Mouse (Mus musculus): ENCODE results near the gene Scrt2. TPM values are rescaled to one million over a fixed set of nuclear protein-coding genes. Genes with fewer than 3 reads are reported as not detected.

Gene Scrt2
- polyA plus RNA-seq, 1 experiment from 2014 or later: not detected

- peaks cover 11% of the 10 kb centered on the region for H3K27me3 ChIP-seq (replicated peaks; ENCODE audit: control insufficient read depth, insufficient read depth, low read length)
- H3K27ac ChIP-seq (ENCODE audit: low read depth, low read length): no peak overlapping the region
- peaks cover 14% of the 10 kb centered on the region for H3K4me1 ChIP-seq (replicated peaks; ENCODE audit: control insufficient read depth, insufficient read depth, low read length)
- ATAC-seq (replicated peaks; ENCODE audit: low FRiP score) (no peak), DNase-seq (ENCODE audit: low spot score) (no peak)
- whole genome bisulfite sequencing: 21% methylated on average over 36 of the region's 36 CpGs
- H3K4me2 ChIP-seq: peak overlapping the region; percentile 55
- H3K9ac ChIP-seq (ENCODE audit: low read depth, low read length): 0 out of 2 replicates have a peak overlapping the region, but pooled peaks have one; percentile 27
- H3K4me3 ChIP-seq (ENCODE audit: low read depth, low read length): no peak overlapping the region; the same call in 1 of the 2 replicates
- H3K9me3 ChIP-seq (ENCODE audit: control insufficient read depth, low read length): no peaks in the 10 kb centered on the region
- no peaks in the 10 kb centered on the region for H3K36me3 ChIP-seq (ENCODE audit: control insufficient read depth, insufficient read depth, low read length)
Measured at GRCm38 (mm10) chr2:152114057-152114975, 33.0 kb downstream of the Scrt2 start.

- peaks cover 19% of the 10 kb centered on the region for H3K4me1 ChIP-seq (replicated peaks; ENCODE audit: control insufficient read depth, insufficient read depth, low read length)
- H3K9me3 ChIP-seq (ENCODE audit: control insufficient read depth, low read length): no peaks in the 10 kb centered on the region
- H3K27ac ChIP-seq (ENCODE audit: low read depth, low read length): no peak overlapping the region
- DNase-seq (ENCODE audit: low spot score) (no peak), ATAC-seq (replicated peaks; ENCODE audit: low FRiP score) (peak; percentile 31)
- H3K4me2 ChIP-seq: no peak overlapping the region
- no peaks in the 10 kb centered on the region for H3K36me3 ChIP-seq (ENCODE audit: control insufficient read depth, insufficient read depth, low read length)
- H3K9ac ChIP-seq (ENCODE audit: low read depth, low read length): no peak overlapping the region
- no peak overlapping the region for H3K4me3 ChIP-seq (ENCODE audit: low read depth, low read length)
- H3K27me3 ChIP-seq (replicated peaks; ENCODE audit: control insufficient read depth, insufficient read depth, low read length): peaks cover 14% of the 10 kb centered on the region
- WGBS: 69% methylated on average over 7 of the region's 7 CpGs
Measured at GRCm38 (mm10) chr2:152117694-152118093, 36.4 kb downstream of the Scrt2 start.

- H3K36me3 ChIP-seq (ENCODE audit: control insufficient read depth, insufficient read depth, low read length): no peaks in the 10 kb centered on the region
- WGBS: 60% methylated on average over 6 of the region's 6 CpGs
- peaks cover 29% of the 10 kb centered on the region for H3K4me1 ChIP-seq (replicated peaks; ENCODE audit: control insufficient read depth, insufficient read depth, low read length)
- peaks cover 10% of the 10 kb centered on the region for H3K27me3 ChIP-seq (replicated peaks; ENCODE audit: control insufficient read depth, insufficient read depth, low read length)
- H3K4me2 ChIP-seq: no peak overlapping the region
- no peaks in the 10 kb centered on the region for H3K9me3 ChIP-seq (ENCODE audit: control insufficient read depth, low read length)
- no peak for ATAC-seq (replicated peaks; ENCODE audit: low FRiP score)
- H3K4me3 ChIP-seq (ENCODE audit: low read depth, low read length): no peak overlapping the region
- H3K9ac ChIP-seq (ENCODE audit: low read depth, low read length): no peak overlapping the region
- H3K27ac ChIP-seq (ENCODE audit: low read depth, low read length): no peak overlapping the region
- no peak for DNase-seq (ENCODE audit: low spot score)
Measured at GRCm38 (mm10) chr2:152119228-152119865, 38.0 kb downstream of the Scrt2 start.

GRCm38 (mm10) chr2:152122896-152123295 is 41.6 kb downstream of the Scrt2 start:
- 0 out of 2 replicates have a peak, but pooled peaks cover 3% of the 10 kb centered on the region for H3K27me3 ChIP-seq (replicated peaks; ENCODE audit: control insufficient read depth, insufficient read depth, low read length)
- ATAC-seq (replicated peaks; ENCODE audit: low FRiP score) (peak; percentile 97), DNase-seq (ENCODE audit: low spot score) (peak; percentile 52)
- no peaks in the 10 kb centered on the region for H3K36me3 ChIP-seq (ENCODE audit: control insufficient read depth, insufficient read depth, low read length)
- no peaks in the 10 kb centered on the region for H3K9me3 ChIP-seq (ENCODE audit: control insufficient read depth, low read length)
- H3K4me3 ChIP-seq (ENCODE audit: low read depth, low read length): no peak overlapping the region
- H3K9ac ChIP-seq (ENCODE audit: low read depth, low read length): no peak overlapping the region
- WGBS: 29% methylated on average over 9 of the region's 9 CpGs
- peaks cover 17% of the 10 kb centered on the region; the same call in 1 of the 2 replicates for H3K4me1 ChIP-seq (replicated peaks; ENCODE audit: control insufficient read depth, insufficient read depth, low read length)
- H3K27ac ChIP-seq (ENCODE audit: low read depth, low read length): no peak overlapping the region; the same call in 1 of the 2 replicates
- H3K4me2 ChIP-seq: peak overlapping the region; percentile 28

GRCm38 (mm10) chr2:152128597-152128996 is 47.3 kb downstream of the Scrt2 start:
- Histone ChIP-seq H3K27me3 (replicated peaks; ENCODE audit: control insufficient read depth, insufficient read depth, low read length) (no peaks in the 10 kb centered on the region), H3K4me3 (ENCODE audit: low read depth, low read length) (no peak overlapping the region), H3K9ac (ENCODE audit: low read depth, low read length) (no peak overlapping the region), H3K9me3 (ENCODE audit: control insufficient read depth, low read length) (no peaks in the 10 kb centered on the region), H3K4me2 (no peak overlapping the region), H3K4me1 (replicated peaks; ENCODE audit: control insufficient read depth, insufficient read depth, low read length) (peaks cover 6% of the 10 kb centered on the region; the same call in 1 of the 2 replicates), H3K27ac (ENCODE audit: low read depth, low read length) (no peak overlapping the region), H3K36me3 (ENCODE audit: control insufficient read depth, insufficient read depth, low read length) (no peaks in the 10 kb centered on the region)
- ATAC-seq (replicated peaks; ENCODE audit: low FRiP score) (no peak), DNase-seq (ENCODE audit: low spot score) (no peak)
- WGBS: 60% methylated on average over 2 of the region's 2 CpGs

- H3K4me3 ChIP-seq (ENCODE audit: low read depth, low read length): no peak overlapping the region
- WGBS: 67% methylated on average over 3 of the region's 3 CpGs
- ATAC-seq (replicated peaks; ENCODE audit: low FRiP score): no peak
Measured at GRCm38 (mm10) chr2:152129778-152130177, 48.4 kb downstream of the Scrt2 start.

GRCm38 (mm10) chr2:152132016-152132415 is 50.7 kb downstream of the Scrt2 start:
- no peak overlapping the region for H3K4me2 ChIP-seq

More at GRCm38 (mm10) chr2:152129778-152130177, 48.4 kb downstream of the Scrt2 start:
- Histone ChIP-seq H3K4me2 (no peak overlapping the region), H3K27ac (ENCODE audit: low read depth, low read length) (no peak overlapping the region), H3K4me1 (replicated peaks; ENCODE audit: control insufficient read depth, insufficient read depth, low read length) (no peaks in the 10 kb centered on the region), H3K9me3 (ENCODE audit: control insufficient read depth, low read length) (no peaks in the 10 kb centered on the region), H3K27me3 (replicated peaks; ENCODE audit: control insufficient read depth, insufficient read depth, low read length) (no peaks in the 10 kb centered on the region), H3K36me3 (ENCODE audit: control insufficient read depth, insufficient read depth, low read length) (no peaks in the 10 kb centered on the region), H3K9ac (ENCODE audit: low read depth, low read length) (no peak overlapping the region)
- DNase-seq (ENCODE audit: low spot score): no peak

GRCm38 (mm10) chr2:152132691-152133090 is 51.4 kb downstream of the Scrt2 start:
- Histone ChIP-seq H3K4me3 (ENCODE audit: low read depth, low read length) (no peak overlapping the region), H3K27me3 (replicated peaks; ENCODE audit: control insufficient read depth, insufficient read depth, low read length) (no peaks in the 10 kb centered on the region; the same call in 1 of the 2 replicates), H3K27ac (ENCODE audit: low read depth, low read length) (no peak overlapping the region), H3K9ac (ENCODE audit: low read depth, low read length) (no peak overlapping the region), H3K9me3 (ENCODE audit: control insufficient read depth, low read length) (no peaks in the 10 kb centered on the region), H3K36me3 (ENCODE audit: control insufficient read depth, insufficient read depth, low read length) (no peaks in the 10 kb centered on the region), H3K4me1 (replicated peaks; ENCODE audit: control insufficient read depth, insufficient read depth, low read length) (no peaks in the 10 kb centered on the region), H3K4me2 (no peak overlapping the region)
- no peak for ATAC-seq (replicated peaks; ENCODE audit: low FRiP score)
- 65% methylated on average over 8 of the region's 8 CpGs for WGBS
- DNase-seq (ENCODE audit: low spot score): no peak

More at GRCm38 (mm10) chr2:152132016-152132415, 50.7 kb downstream of the Scrt2 start:
- no peak for DNase-seq (ENCODE audit: low spot score)
- Histone ChIP-seq H3K27me3 (replicated peaks; ENCODE audit: control insufficient read depth, insufficient read depth, low read length) (no peaks in the 10 kb centered on the region), H3K9me3 (ENCODE audit: control insufficient read depth, low read length) (no peaks in the 10 kb centered on the region), H3K27ac (ENCODE audit: low read depth, low read length) (no peak overlapping the region), H3K36me3 (ENCODE audit: control insufficient read depth, insufficient read depth, low read length) (no peaks in the 10 kb centered on the region), H3K4me1 (replicated peaks; ENCODE audit: control insufficient read depth, insufficient read depth, low read length) (no peaks in the 10 kb centered on the region), H3K4me3 (ENCODE audit: low read depth, low read length) (no peak overlapping the region), H3K9ac (ENCODE audit: low read depth, low read length) (no peak overlapping the region)
- WGBS: 48% methylated on average over 9 of the region's 9 CpGs
- no peak for ATAC-seq (replicated peaks; ENCODE audit: low FRiP score)
